Mouse (Mus musculus): ENCODE results near the gene Lrp2. TPM values are rescaled to one million over a fixed set of nuclear protein-coding genes. Genes with fewer than 3 reads are reported as not detected.
"Not testable (repeated sequence)": the region's sequence is repeated elsewhere in the genome, so short reads cannot be mapped to it uniquely, and the experiment has no call there.

The Lrp2 gene
- polyA plus RNA-seq, 1 experiment: not detected

DNA sequence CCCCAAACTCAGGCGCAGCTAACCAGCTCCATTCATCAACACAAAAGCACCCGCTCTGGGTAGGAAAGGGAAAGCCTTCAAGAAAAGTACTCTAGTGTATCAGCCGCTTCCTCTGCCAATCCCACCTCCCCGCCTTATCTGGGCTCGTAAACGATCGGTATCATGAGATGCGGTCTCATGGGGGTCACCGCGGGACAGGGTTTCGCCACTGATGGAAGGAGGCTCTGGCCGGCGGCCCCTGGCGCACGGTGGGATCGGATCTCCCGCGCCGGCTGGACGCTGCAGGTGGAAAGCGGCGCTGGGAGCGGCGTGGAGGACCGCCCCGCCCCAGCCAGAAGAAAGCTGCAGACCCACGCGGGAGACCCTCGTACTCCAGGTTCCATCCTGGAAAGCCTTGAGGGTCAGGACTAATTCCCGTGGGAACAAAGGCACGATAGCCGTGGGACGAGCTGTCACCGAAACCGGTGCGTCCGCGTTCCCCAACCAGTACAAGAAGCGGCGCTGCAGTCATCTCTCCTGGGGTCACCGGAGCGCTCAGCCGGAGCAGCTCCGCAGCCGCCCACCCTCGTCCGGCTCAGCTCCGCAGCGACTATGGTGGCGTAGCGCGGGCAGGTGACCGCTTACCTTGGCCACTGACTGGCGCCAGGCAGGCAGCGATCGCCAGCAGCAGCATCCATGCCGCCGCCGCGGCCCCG, 527 bp downstream of the Lrp2 start:
- TF ChIP-seq GATA1 (IDR thresholded peaks at IDR 0.05; ENCODE audit: borderline replicate concordance, low read length) (no peak), FLI1 (IDR thresholded peaks at IDR 0.05; ENCODE audit: low read length) (no peak)
- no peaks in the 10 kb centered on the region for H3K9me3 ChIP-seq
- no peaks in the 10 kb centered on the region for H3K36me3 ChIP-seq (replicated peaks; ENCODE audit: low read length)
- H3K27me3 ChIP-seq (replicated peaks): peaks cover 82% of the 10 kb centered on the region
- peak overlapping the region; percentile 91 for H3K4me3 ChIP-seq (replicated peaks)
- H3K4me1 ChIP-seq: peaks cover 40% of the 10 kb centered on the region

DNA sequence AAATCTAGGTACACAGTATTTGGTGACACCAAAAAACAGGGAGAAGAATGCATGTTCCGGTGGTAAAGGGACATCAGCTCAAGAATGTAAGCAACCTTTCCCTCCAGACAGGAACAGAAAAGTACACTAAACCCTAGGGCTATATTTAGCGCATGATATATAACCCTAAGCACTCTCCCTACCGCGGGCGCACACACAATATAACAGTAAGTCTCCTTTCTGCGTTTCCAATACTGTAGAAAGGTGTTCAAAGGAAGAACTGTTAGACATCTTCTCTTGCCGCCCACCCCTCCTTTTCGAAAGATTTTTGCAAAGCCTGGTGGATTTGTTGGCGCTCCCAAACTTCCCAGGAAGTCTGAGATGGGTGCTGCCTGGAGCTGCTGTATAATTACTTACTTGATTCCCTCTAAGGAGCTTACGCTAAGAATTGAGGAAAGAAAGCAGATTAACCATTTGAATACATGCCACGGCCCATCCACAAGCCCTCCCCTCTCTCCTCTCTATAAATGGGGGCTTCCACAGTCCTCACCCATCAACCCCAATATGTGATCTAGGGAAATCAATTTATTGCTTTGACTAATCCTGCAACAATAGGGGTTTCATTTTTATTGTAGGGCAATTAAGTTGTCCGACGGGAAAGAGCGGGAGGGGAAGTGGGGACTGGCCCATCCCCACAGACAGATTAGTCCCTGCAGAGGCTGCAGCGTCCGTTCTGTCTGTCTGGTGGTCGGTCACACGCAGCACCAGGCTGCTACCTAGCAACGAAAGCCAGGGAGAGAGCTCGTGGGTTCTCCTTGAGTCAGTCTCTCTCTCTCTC, 1.5 kb downstream of the Lrp2 start:
- Histone ChIP-seq H3K27me3 (replicated peaks) (peaks cover 79% of the 10 kb centered on the region), H3K36me3 (replicated peaks; ENCODE audit: low read length) (no peaks in the 10 kb centered on the region), H3K9me3 (no peaks in the 10 kb centered on the region), H3K4me1 (peaks cover 40% of the 10 kb centered on the region), H3K4me3 (replicated peaks) (peak overlapping the region; percentile 79)
- no peak for TF ChIP-seq FLI1 (IDR thresholded peaks at IDR 0.05; ENCODE audit: low read length)
- no peak for TF ChIP-seq GATA1 (IDR thresholded peaks at IDR 0.05; ENCODE audit: borderline replicate concordance, low read length)

DNA sequence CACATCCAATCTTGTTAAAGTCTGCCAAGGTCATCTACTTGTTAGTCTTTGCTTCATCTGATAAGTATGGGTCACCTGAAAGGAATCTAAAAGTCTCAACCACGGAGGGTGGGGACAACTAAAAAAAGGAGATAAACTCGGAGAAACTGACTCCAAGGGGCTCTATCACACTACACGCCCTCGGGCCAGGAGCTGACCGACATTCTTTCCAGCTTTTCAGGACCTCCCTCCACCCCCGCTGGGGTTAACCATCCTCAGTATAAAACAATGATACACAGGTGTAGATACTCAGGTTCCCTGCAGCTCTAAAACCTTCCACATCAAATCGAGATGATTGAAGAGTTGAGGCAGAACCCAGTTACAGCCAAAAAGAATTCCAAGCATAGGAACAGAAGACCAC, 3.0 kb downstream of the Lrp2 start:
- H3K36me3 ChIP-seq (replicated peaks; ENCODE audit: low read length): no peaks in the 10 kb centered on the region
- H3K9me3 ChIP-seq: no peaks in the 10 kb centered on the region
- H3K4me3 ChIP-seq (replicated peaks): no peak overlapping the region
- peaks cover 74% of the 10 kb centered on the region for H3K27me3 ChIP-seq (replicated peaks)
- TF ChIP-seq FLI1 (IDR thresholded peaks at IDR 0.05; ENCODE audit: low read length): no peak
- TF ChIP-seq GATA1 (IDR thresholded peaks at IDR 0.05; ENCODE audit: borderline replicate concordance, low read length): no peak
- peaks cover 36% of the 10 kb centered on the region for H3K4me1 ChIP-seq

DNA sequence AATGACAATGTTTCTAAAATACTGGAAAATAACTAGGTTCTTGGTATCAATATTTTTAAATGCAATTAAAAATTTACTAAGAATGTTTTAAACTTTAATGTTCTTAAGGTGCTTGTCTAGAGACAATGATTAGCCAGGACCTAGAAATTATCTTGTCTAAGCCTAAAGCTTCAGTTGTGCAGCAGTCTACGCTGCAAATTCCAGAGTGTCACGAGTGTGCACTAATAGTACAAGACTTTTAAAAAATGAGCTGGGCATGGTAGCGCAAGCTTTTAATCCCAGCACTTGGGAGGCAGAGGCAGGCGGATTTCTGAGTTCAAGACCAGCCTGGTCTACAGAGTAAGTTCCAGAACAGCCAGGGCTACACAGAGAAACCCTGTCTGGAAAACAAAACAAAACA, 3.8 kb downstream of the Lrp2 start:
- H3K36me3 ChIP-seq (replicated peaks; ENCODE audit: low read length); H3K4me3 ChIP-seq (replicated peaks); H3K9me3 ChIP-seq: not testable (repeated sequence)
- Histone ChIP-seq H3K4me1 (peaks cover 28% of the 10 kb centered on the region), H3K27me3 (replicated peaks) (peaks cover 71% of the 10 kb centered on the region)

DNA sequence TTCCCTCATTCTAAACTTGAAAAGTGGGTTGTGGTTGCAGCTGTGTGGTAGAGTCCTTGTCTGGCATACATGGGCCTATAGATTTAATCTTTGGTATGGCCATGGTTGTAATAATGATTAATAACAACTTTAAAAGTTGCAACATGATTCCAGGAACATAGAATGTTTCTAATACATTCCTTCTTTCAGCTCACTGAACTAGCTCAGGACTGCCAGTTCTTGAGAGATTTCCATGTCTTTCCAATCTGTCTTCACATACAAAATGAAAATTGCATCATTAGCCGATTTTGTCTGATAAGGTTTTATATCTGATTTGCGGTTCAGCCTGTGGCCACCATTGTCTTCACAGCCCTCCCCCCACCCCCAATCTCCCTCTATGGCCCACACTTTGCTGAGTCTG, 5.8 kb downstream of the Lrp2 start:
- no peaks in the 10 kb centered on the region for H3K36me3 ChIP-seq (replicated peaks; ENCODE audit: low read length)
- H3K4me1 ChIP-seq: peaks cover 10% of the 10 kb centered on the region
- no peaks in the 10 kb centered on the region for H3K9me3 ChIP-seq
- no peak overlapping the region for H3K4me3 ChIP-seq (replicated peaks)
- TF ChIP-seq FLI1 (IDR thresholded peaks at IDR 0.05; ENCODE audit: low read length) (no peak), GATA1 (IDR thresholded peaks at IDR 0.05; ENCODE audit: borderline replicate concordance, low read length) (no peak)
- H3K27me3 ChIP-seq (replicated peaks): peaks cover 63% of the 10 kb centered on the region

DNA sequence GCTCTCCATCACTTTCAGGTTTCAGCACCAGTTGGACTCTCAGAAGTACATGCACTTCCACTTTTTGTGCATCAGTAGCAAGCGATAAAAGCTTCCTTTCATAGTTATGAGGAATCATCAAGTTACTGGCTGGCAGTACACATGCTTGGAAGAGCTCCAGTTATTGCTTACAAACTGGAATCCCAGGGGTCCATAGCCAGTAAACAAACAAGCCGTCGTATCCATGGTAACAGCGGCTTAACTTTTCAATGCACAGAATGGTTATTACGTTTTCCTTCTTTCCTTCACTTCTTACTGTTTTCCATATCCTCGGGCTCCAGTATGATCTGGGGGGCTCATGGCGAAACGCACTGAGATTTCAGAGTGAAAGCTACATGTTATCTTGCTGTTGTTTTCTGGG, 7.7 kb downstream of the Lrp2 start:
- TF ChIP-seq FLI1 (IDR thresholded peaks at IDR 0.05; ENCODE audit: low read length) (no peak), GATA1 (IDR thresholded peaks at IDR 0.05; ENCODE audit: borderline replicate concordance, low read length) (no peak)
- Histone ChIP-seq H3K27me3 (replicated peaks) (peaks cover 56% of the 10 kb centered on the region), H3K4me1 (peaks cover 7% of the 10 kb centered on the region), H3K9me3 (no peaks in the 10 kb centered on the region), H3K4me3 (replicated peaks) (no peak overlapping the region), H3K36me3 (replicated peaks; ENCODE audit: low read length) (no peaks in the 10 kb centered on the region)

DNA sequence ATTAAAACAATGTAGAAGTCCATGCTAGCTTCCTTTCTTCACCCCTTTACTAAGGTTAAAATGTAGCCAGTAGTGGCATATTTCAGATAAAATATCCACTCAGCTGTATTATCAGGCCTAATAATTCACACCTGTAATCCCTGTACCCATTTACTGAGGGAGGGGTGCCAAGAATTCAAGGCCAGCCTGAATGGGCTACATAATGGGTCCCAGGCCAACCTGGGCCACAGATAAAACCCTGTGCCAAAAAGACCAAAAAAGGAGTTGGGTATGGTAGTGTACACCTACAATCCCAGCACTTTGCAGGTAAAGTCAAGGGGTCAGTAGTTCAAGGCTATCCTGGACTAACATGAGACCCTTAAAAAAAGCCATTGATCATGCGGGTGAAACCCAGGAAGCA, 9.3 kb downstream of the Lrp2 start:
- H3K9me3 ChIP-seq: no peaks in the 10 kb centered on the region
- no peak for TF ChIP-seq FLI1 (IDR thresholded peaks at IDR 0.05; ENCODE audit: low read length)
- TF ChIP-seq GATA1 (IDR thresholded peaks at IDR 0.05; ENCODE audit: borderline replicate concordance, low read length): no peak

DNA sequence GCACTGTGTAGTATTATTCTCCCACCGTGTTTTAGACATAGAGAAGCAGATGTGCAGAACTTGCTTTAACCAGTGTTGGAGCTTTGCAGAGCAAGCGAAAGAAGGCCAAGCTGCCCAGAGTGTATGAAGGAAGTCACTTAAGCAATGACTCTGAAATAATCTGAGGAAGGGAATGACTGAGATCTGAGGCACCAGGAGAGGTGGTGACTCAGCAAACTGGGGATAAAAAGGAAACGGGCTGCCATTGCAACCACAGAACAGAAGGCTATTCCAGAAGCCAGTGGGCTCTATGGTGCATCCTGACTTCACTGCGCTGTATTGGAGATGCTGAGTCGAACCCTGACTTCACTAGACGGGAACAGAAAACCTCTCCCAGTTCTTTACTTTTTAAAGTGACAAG, 10.9 kb downstream of the Lrp2 start:
- TF ChIP-seq FLI1 (IDR thresholded peaks at IDR 0.05; ENCODE audit: low read length) (no peak), GATA1 (IDR thresholded peaks at IDR 0.05; ENCODE audit: borderline replicate concordance, low read length) (no peak)
- Histone ChIP-seq H3K36me3 (replicated peaks; ENCODE audit: low read length) (no peaks in the 10 kb centered on the region), H3K27me3 (replicated peaks) (peaks cover 44% of the 10 kb centered on the region), H3K4me3 (replicated peaks) (no peak overlapping the region), H3K9me3 (no peaks in the 10 kb centered on the region), H3K4me1 (peaks cover 7% of the 10 kb centered on the region)

More for the DNA sequence above, 9.3 kb downstream of the Lrp2 start:
- peaks cover 7% of the 10 kb centered on the region for H3K4me1 ChIP-seq
- H3K4me3 ChIP-seq (replicated peaks): no peak overlapping the region
- H3K27me3 ChIP-seq (replicated peaks): peaks cover 52% of the 10 kb centered on the region
- no peaks in the 10 kb centered on the region for H3K36me3 ChIP-seq (replicated peaks; ENCODE audit: low read length)

DNA sequence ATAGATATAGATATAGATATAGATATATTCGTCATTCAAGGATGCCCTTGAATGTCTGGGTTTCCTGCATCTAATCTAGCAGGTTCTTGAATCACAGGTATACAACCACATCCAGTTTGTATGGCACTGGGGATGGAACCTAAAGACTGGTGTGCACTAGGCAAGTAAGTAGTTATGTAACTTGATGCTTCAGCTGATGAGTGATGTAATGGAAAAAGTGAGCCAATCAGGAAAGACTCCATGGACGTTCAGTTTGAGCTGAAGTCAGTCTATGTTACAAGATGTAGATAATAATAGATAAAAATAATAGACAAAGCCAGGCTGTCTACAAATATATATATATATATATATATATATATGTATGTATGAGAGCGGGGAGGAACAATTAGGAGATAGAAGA, 11.6 kb downstream of the Lrp2 start:
- TF ChIP-seq GATA1 (IDR thresholded peaks at IDR 0.05; ENCODE audit: borderline replicate concordance, low read length): no peak
- no peak for TF ChIP-seq FLI1 (IDR thresholded peaks at IDR 0.05; ENCODE audit: low read length)
- peaks cover 46% of the 10 kb centered on the region for H3K27me3 ChIP-seq (replicated peaks)
- peaks cover 7% of the 10 kb centered on the region for H3K4me1 ChIP-seq
- no peaks in the 10 kb centered on the region for H3K36me3 ChIP-seq (replicated peaks; ENCODE audit: low read length)
- no peaks in the 10 kb centered on the region for H3K9me3 ChIP-seq
- H3K4me3 ChIP-seq (replicated peaks): no peak overlapping the region

DNA sequence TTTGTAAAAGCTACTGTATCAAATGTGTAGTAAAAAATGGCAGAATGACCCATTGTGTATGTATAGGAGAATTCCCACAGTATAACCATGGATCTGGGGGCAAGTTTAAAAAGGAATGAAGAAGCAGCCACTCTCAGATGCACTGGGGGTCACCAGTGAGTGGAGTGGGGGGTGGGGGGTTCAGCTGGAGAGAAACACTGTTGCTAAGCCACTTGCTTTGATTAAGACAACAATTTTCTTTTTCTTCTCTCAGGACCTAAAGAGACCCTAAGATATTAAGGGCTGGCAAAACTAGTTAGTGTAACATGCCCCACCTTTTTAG, 12.2 kb downstream of the Lrp2 start:
- H3K4me3 ChIP-seq (replicated peaks): no peak overlapping the region
- no peaks in the 10 kb centered on the region for H3K9me3 ChIP-seq
- H3K4me1 ChIP-seq: peaks cover 7% of the 10 kb centered on the region
- no peaks in the 10 kb centered on the region for H3K36me3 ChIP-seq (replicated peaks; ENCODE audit: low read length)
- peaks cover 43% of the 10 kb centered on the region for H3K27me3 ChIP-seq (replicated peaks)
- no peak for TF ChIP-seq GATA1 (IDR thresholded peaks at IDR 0.05; ENCODE audit: borderline replicate concordance, low read length)
- no peak for TF ChIP-seq FLI1 (IDR thresholded peaks at IDR 0.05; ENCODE audit: low read length)
